Mouse (Mus musculus) embryonic facial prominence, embryonic 14.5 days (tissue): Measurements from ENCODE around the gene Esyt1. TPM values are rescaled to one million over a fixed set of nuclear protein-coding genes. Genes with fewer than 3 reads are reported as not detected.

Experiments used
- ATAC-seq: fragments of 200-750 bp; cut with Nextera tagmentation; 2 replicates; pipeline ENCODE4 v1.8.0; 2017; ENCODE audit warnings: low read depth, moderate number of reproducible peaks, moderate TSS enrichment
- DNase-seq: peaks from one replicate; pipeline ENCODE4 v3.0.0-alpha.2; 2015; ENCODE audit warnings: low spot score
- H3K27ac ChIP-seq: fragments of 300-500 bp; sonication (generic); replicated peaks from 2 replicates; pipeline ENCODE4 v1.5.1; 2014; ENCODE audit warnings: low read depth, mild to moderate bottlenecking, low read length, moderate library complexity
- H3K27me3 ChIP-seq: fragments of 300-500 bp; sonication (generic); replicated peaks from 2 replicates; pipeline ENCODE4 v1.6.1; 2014; ENCODE audit warnings: low read length; ENCODE audit not compliant: control insufficient read depth, insufficient read depth
- H3K36me3 ChIP-seq: fragments of 300-500 bp; sonication (generic); 2 replicates; pipeline ENCODE4 v1.6.1; 2014; ENCODE audit warnings: low read length, mixed read lengths; ENCODE audit not compliant: control insufficient read depth, insufficient read depth
- H3K4me1 ChIP-seq: fragments of 300-500 bp; sonication (generic); 2 replicates; pipeline ENCODE4 v1.6.1; 2014; ENCODE audit warnings: antibody characterized with exemption, low read length; ENCODE audit not compliant: control insufficient read depth, insufficient read depth
- H3K4me2 ChIP-seq: fragments of 300-500 bp; sonication (generic); 2 replicates; pipeline ENCODE4 v1.6.1; 2014; ENCODE audit warnings: low read depth, mild to moderate bottlenecking, low read length, moderate library complexity, mixed read lengths
- H3K4me3 ChIP-seq: fragments of 300-500 bp; sonication (generic); 2 replicates; pipeline ENCODE4 v1.5.1; 2014; ENCODE audit warnings: low read depth, mild to moderate bottlenecking, low read length
- H3K9ac ChIP-seq: fragments of 300-500 bp; sonication (generic); 2 replicates; pipeline ENCODE4 v1.6.1; 2014; ENCODE audit warnings: low read depth, mild to moderate bottlenecking, low read length, moderate library complexity, mixed read lengths
- H3K9me3 ChIP-seq: fragments of 300-500 bp; sonication (generic); 2 replicates; pipeline ENCODE4 v1.6.1; 2016; ENCODE audit warnings: low read length; ENCODE audit not compliant: control insufficient read depth
- WGBS: fragments of 180-500 bp; shearing (Covaris S2); extraction: QIAGEN DNeasy Blood & Tissue Kit; methylation state at CpG from one replicate; pipeline ENCODE4 v1.1.7; 2014; 5-methylcytosine and 5-hydroxymethylcytosine counted together
- polyA plus RNA-seq: library from polyadenylated mRNA; unstranded; fragments of >200 nt; fragmentation: Nextera tagmentation; extraction: Ambion mirVana; gene quantifications from 2 replicates; pipeline ENCODE4 v1.2.1, GENCODE M21; 2014

Gene Esyt1
- polyA plus RNA-seq, 1 experiment from 2014 or later: 44.2 TPM

GRCm38 (mm10) chr10:128516029-128516428 is 9.6 kb downstream of the Esyt1 start:
- ATAC-seq (no peak), DNase-seq (no peak)
- peak overlapping the region; percentile 23; the same call in 1 of the 2 replicates for H3K4me2 ChIP-seq
- peaks cover 85% of the 10 kb centered on the region for H3K36me3 ChIP-seq
- H3K4me1 ChIP-seq: no peaks in the 10 kb centered on the region
- peak overlapping the region; percentile 40; the same call in 1 of the 2 replicates for H3K9ac ChIP-seq
- H3K9me3 ChIP-seq: no peaks in the 10 kb centered on the region
- no peak overlapping the region for H3K27ac ChIP-seq
- peaks cover 22% of the 10 kb centered on the region for H3K27me3 ChIP-seq
- no peak overlapping the region; the same call in 1 of the 2 replicates for H3K4me3 ChIP-seq
- WGBS: 16% methylated on average over 16 of the region's 20 CpGs

- Histone ChIP-seq H3K27ac (no peak overlapping the region), H3K36me3 (peaks cover 83% of the 10 kb centered on the region), H3K9me3 (no peaks in the 10 kb centered on the region), H3K4me3 (no peak overlapping the region), H3K4me1 (no peaks in the 10 kb centered on the region), H3K4me2 (no peak overlapping the region), H3K9ac (no peak overlapping the region), H3K27me3 (peaks cover 22% of the 10 kb centered on the region)
- WGBS: 76% methylated on average over 4 of the region's 4 CpGs
- ATAC-seq: no peak
- no peak for DNase-seq
These were observed 10.6 kb downstream of the Esyt1 start for GRCm38 (mm10) chr10:128515044-128515443.

GRCm38 (mm10) chr10:128511761-128512160 is 13.9 kb downstream of the Esyt1 start:
- Histone ChIP-seq H3K4me2 (no peak overlapping the region), H3K4me1 (no peaks in the 10 kb centered on the region), H3K27ac (no peak overlapping the region), H3K36me3 (peaks cover 55% of the 10 kb centered on the region), H3K4me3 (no peak overlapping the region), H3K9ac (no peak overlapping the region), H3K9me3 (no peaks in the 10 kb centered on the region), H3K27me3 (peaks cover 10% of the 10 kb centered on the region)
- ATAC-seq (no peak), DNase-seq (no peak)
- WGBS: 79% methylated on average over 12 of the region's 12 CpGs

- Histone ChIP-seq H3K4me2 (no peak overlapping the region), H3K4me3 (no peak overlapping the region), H3K36me3 (peaks cover 50% of the 10 kb centered on the region), H3K27me3 (peaks cover 5% of the 10 kb centered on the region; the same call in 1 of the 2 replicates), H3K9me3 (no peaks in the 10 kb centered on the region), H3K9ac (no peak overlapping the region), H3K4me1 (no peaks in the 10 kb centered on the region), H3K27ac (no peak overlapping the region)
- WGBS: 91% methylated on average over 9 of the region's 9 CpGs
- ATAC-seq (no peak), DNase-seq (no peak)
These were observed 14.5 kb downstream of the Esyt1 start for GRCm38 (mm10) chr10:128511189-128511588.

- no peak overlapping the region for H3K4me2 ChIP-seq
- no peaks in the 10 kb centered on the region for H3K27me3 ChIP-seq
- H3K4me3 ChIP-seq: no peak overlapping the region
- no peaks in the 10 kb centered on the region for H3K4me1 ChIP-seq
- DNase-seq: no peak
- ATAC-seq: no peak
- no peak overlapping the region for H3K27ac ChIP-seq
- peaks cover 41% of the 10 kb centered on the region for H3K36me3 ChIP-seq
- no peaks in the 10 kb centered on the region for H3K9me3 ChIP-seq
- 87% methylated on average over 11 of the region's 11 CpGs for WGBS
- H3K9ac ChIP-seq: no peak overlapping the region
These were observed 15.4 kb downstream of the Esyt1 start for GRCm38 (mm10) chr10:128510301-128510700.

- Histone ChIP-seq H3K27ac (no peak overlapping the region), H3K9ac (no peak overlapping the region), H3K4me3 (no peak overlapping the region), H3K4me1 (no peaks in the 10 kb centered on the region), H3K27me3 (no peaks in the 10 kb centered on the region), H3K4me2 (no peak overlapping the region), H3K36me3 (peaks cover 36% of the 10 kb centered on the region), H3K9me3 (no peaks in the 10 kb centered on the region)
- DNase-seq: no peak
- WGBS: 76% methylated on average over 4 of the region's 4 CpGs
- no peak for ATAC-seq
These were observed 15.8 kb downstream of the Esyt1 start for GRCm38 (mm10) chr10:128509831-128510230.

GRCm38 (mm10) chr10:128509203-128509602 is 16.5 kb downstream of the Esyt1 start:
- no peaks in the 10 kb centered on the region for H3K27me3 ChIP-seq
- no peaks in the 10 kb centered on the region for H3K9me3 ChIP-seq
- peaks cover 33% of the 10 kb centered on the region for H3K36me3 ChIP-seq
- H3K4me3 ChIP-seq: no peak overlapping the region
- DNase-seq: no peak
- no peaks in the 10 kb centered on the region for H3K4me1 ChIP-seq
- H3K4me2 ChIP-seq: no peak overlapping the region
- H3K27ac ChIP-seq: no peak overlapping the region
- no peak overlapping the region for H3K9ac ChIP-seq
- 84% methylated on average over 9 of the region's 9 CpGs for WGBS
- ATAC-seq: no peak

GRCm38 (mm10) chr10:128508260-128508659 is 17.4 kb downstream of the Esyt1 start:
- Histone ChIP-seq H3K36me3 (peaks cover 24% of the 10 kb centered on the region; the same call in 1 of the 2 replicates), H3K27ac (no peak overlapping the region; the same call in 1 of the 2 replicates), H3K9me3 (no peaks in the 10 kb centered on the region), H3K4me3 (no peak overlapping the region), H3K27me3 (no peaks in the 10 kb centered on the region), H3K4me1 (no peaks in the 10 kb centered on the region), H3K9ac (no peak overlapping the region), H3K4me2 (no peak overlapping the region)
- WGBS: 72% methylated on average over 9 of the region's 9 CpGs
- DNase-seq: no peak
- no peak for ATAC-seq

- Histone ChIP-seq H3K27ac (no peak overlapping the region), H3K9me3 (no peaks in the 10 kb centered on the region), H3K4me2 (no peak overlapping the region), H3K9ac (no peak overlapping the region), H3K4me1 (no peaks in the 10 kb centered on the region), H3K27me3 (no peaks in the 10 kb centered on the region), H3K36me3 (0 out of 2 replicates have a peak, but pooled peaks cover 8% of the 10 kb centered on the region), H3K4me3 (no peak overlapping the region)
- no peak for ATAC-seq
- no peak for DNase-seq
- WGBS: 92% methylated on average over 14 of the region's 14 CpGs
These were observed 19.7 kb downstream of the Esyt1 start for GRCm38 (mm10) chr10:128505974-128506373.
